Mouse (Mus musculus): ENCODE results near the gene Arid1a.

Arid1a gene

GRCm38 (mm10) chr4:133756514-133757268 lies at the start of gene Arid1a:
TSS of gene Arid1a (minus strand) at chr4:133756769.
- peak; percentile 96 for DNase-seq (ENCODE audit: low spot score)

- DNase-seq (ENCODE audit: low spot score) = no peak
Observed at GRCm38 (mm10) chr4:133804401-133805263, 48.1 kb upstream of the Arid1a start.

- DNase-seq (ENCODE audit: low spot score) = no peak
Observed at GRCm38 (mm10) chr4:133800589-133800988, 44.0 kb upstream of the Arid1a start.

- no peak for DNase-seq (ENCODE audit: low spot score)
Observed at GRCm38 (mm10) chr4:133793269-133793668, 36.7 kb upstream of the Arid1a start.

- DNase-seq (ENCODE audit: low spot score) = no peak
Observed at GRCm38 (mm10) chr4:133774570-133775554, 18.3 kb upstream of the Arid1a start.

GRCm38 (mm10) chr4:133769157-133769556 lies 12.6 kb upstream of the Arid1a start:
- no peak for DNase-seq (ENCODE audit: low spot score)

GRCm38 (mm10) chr4:133763112-133763511 lies 6.5 kb upstream of the Arid1a start:
- DNase-seq (ENCODE audit: low spot score) = no peak

GRCm38 (mm10) chr4:133759659-133760058 lies 3.1 kb upstream of the Arid1a start:
- DNase-seq (ENCODE audit: low spot score) = no peak

GRCm38 (mm10) chr4:133757269-133757835 lies 783 bp upstream of the Arid1a start:
- DNase-seq (ENCODE audit: low spot score) = peak; percentile 91

GRCm38 (mm10) chr4:133755861-133756371 lies 653 bp downstream of the Arid1a start:
- peak; percentile 38 for DNase-seq (ENCODE audit: low spot score)

- DNase-seq (ENCODE audit: low spot score) = no peak
Observed at GRCm38 (mm10) chr4:133754871-133755765, 1.5 kb downstream of the Arid1a start.

GRCm38 (mm10) chr4:133754238-133754637 lies 2.3 kb downstream of the Arid1a start:
- DNase-seq (ENCODE audit: low spot score) = peak; percentile 97

- DNase-seq (ENCODE audit: low spot score) = peak; percentile 78
Observed at GRCm38 (mm10) chr4:133753375-133754190, 3.0 kb downstream of the Arid1a start.

- DNase-seq (ENCODE audit: low spot score) = peak; percentile 55
Observed at GRCm38 (mm10) chr4:133752449-133753374, 3.9 kb downstream of the Arid1a start.

GRCm38 (mm10) chr4:133751521-133752448 lies 4.8 kb downstream of the Arid1a start:
- DNase-seq (ENCODE audit: low spot score) = peak; percentile 82

- DNase-seq (ENCODE audit: low spot score) = no peak
Observed at GRCm38 (mm10) chr4:133750184-133750775, 6.3 kb downstream of the Arid1a start.

GRCm38 (mm10) chr4:133735282-133735681 lies 21.3 kb downstream of the Arid1a start:
- no peak for DNase-seq (ENCODE audit: low spot score)
